Comparison of ENCODE assay signal across 7 mouse cellular contexts in genomic region chr9:65195982-65196737, GRCm38 (mm10). TPM values are rescaled to one million over a fixed set of nuclear protein-coding genes. Genes with fewer than 3 reads are reported as not detected.
A peak's percentile ranks its signal among the peaks of the same experiment; 100 is the strongest.
DNase-seq lines count a peak whose midpoint lies in the region; ATAC-seq lines count a peak whose summit lies in the region.

No protein-coding gene starts in this region.

- H3K4me3 ChIP-seq in hindbrain, embryonic 10.5 days = peak overlapping the region; percentile 30; the same call in 1 of the 2 replicates

- DNase-seq in 3134 (ENCODE audit: extremely low read depth, insufficient read length, low spot score) (peak; percentile 85), 3T3-L1 (ENCODE audit: low read depth, low spot score) (peak; percentile 94)
- peak; percentile 80 for DNase-seq in c-Kit-positive CD71-positive TER-119-positive erythroid progenitor cells, embryonic 14.5 days (ENCODE audit: low spot score)
- DNase-seq in hindbrain, embryonic 10.5 days (ENCODE audit: low spot score) = peak; percentile 69
- peak; percentile 91 for DNase-seq in yolk sac, embryonic 10.5 days (ENCODE audit: low spot score)
- DNase-seq in urinary bladder, postnatal 14 days (ENCODE audit: low spot score) = no peak

- H3K27ac ChIP-seq in hindbrain, embryonic 10.5 days = peak overlapping the region; percentile 94

- no peaks in the 10 kb centered on the region for H3K9me3 ChIP-seq in hindbrain, embryonic 10.5 days

- no peaks in the 10 kb centered on the region for H3K36me3 ChIP-seq in hindbrain, embryonic 10.5 days

- 5% methylated on average over 9 of the region's 9 CpGs for WGBS in hindbrain, embryonic 10.5 days

- peak; percentile 62 for ATAC-seq in megakaryocyte progenitor cell, adult 5-6 weeks (replicated peaks; ENCODE audit: poor library complexity)

- H3K27me3 ChIP-seq in hindbrain, embryonic 10.5 days (ENCODE audit: insufficient read depth, poor library complexity, severe bottlenecking) = no peaks in the 10 kb centered on the region

- peaks cover 65% of the 10 kb centered on the region for H3K4me1 ChIP-seq in hindbrain, embryonic 10.5 days (replicated peaks)

RNA-seq across cellular contexts. Expression of gene Parp16, which starts 1.0 kb away (rescaled TPM):
- 7.7 and 8.0 TPM in 2 replicates for polyA plus RNA-seq in hindbrain, embryonic 10.5 days (2016; fragmentation: Nextera tagmentation; extraction: Ambion mirVana)
- 3.2 and 3.3 TPM in 2 replicates for total RNA-seq in megakaryocyte progenitor cell, adult 5-6 weeks (2015)
- total RNA-seq in megakaryocyte progenitor cell, adult 5-6 weeks (2017) = 2.8 and 3.1 TPM in 2 replicates

RNA-seq across cellular contexts. Expression of gene Igdcc3, which starts 55.2 kb away (rescaled TPM):
- 218 and 357 TPM in 2 replicates for polyA plus RNA-seq in hindbrain, embryonic 10.5 days (2016; fragmentation: Nextera tagmentation; extraction: Ambion mirVana)
- total RNA-seq in megakaryocyte progenitor cell, adult 5-6 weeks (2015) = not detected in 2 replicates
- not detected in 2 replicates for total RNA-seq in megakaryocyte progenitor cell, adult 5-6 weeks (2017)
